Mouse (Mus musculus): Measurements from ENCODE around the gene Slc32a1. TPM values are rescaled to one million over a fixed set of nuclear protein-coding genes. Genes with fewer than 3 reads are reported as not detected.

Gene Slc32a1
- polyA plus RNA-seq (2014; fragmentation: Nextera tagmentation; extraction: Ambion mirVana) = not detected in 2 replicates

DNA sequence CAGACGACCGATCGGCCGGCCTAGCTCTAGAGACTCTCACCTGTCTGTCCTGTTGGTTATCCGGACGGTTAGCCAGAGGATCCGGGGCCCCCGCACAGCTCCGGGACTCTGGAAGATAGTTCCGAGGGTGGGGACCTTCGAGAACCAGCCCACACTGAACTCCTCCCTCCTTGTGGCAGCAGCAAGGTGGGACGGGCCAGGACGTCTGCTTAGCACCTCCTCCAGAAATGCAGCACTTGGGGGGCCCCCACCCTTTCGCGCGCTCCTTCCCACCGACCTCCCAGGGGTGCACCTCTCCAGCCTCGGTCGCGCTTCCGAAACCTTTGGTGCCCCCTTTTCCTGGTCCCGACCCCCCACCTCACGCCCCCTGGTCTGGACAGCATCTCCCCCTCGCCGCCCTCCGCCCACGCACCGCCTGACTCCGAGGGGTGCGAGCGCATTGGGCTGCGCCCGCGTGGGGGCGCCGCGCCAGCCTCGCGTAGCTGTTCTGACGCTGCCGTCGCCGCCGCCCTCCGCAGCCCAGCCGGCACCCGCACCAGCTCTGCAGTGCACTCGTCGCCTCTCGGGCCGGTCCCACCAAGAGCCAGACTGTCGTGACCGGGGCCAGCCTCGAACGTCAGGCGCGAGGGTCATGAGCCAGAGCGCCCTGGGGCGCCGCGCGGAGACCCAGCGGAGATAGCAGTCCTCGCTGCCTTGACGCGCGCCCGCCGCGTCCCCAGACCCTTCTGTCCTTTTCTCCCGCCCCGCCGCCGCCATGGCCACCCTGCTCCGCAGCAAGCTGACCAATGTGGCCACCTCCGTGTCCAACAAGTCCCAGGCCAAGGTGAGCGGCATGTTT is at the start of gene Slc32a1:
Gene Slc32a1 (plus strand): TSS at position 280 of the 838 bp plus-strand sequence.
- Histone ChIP-seq H3K4me3 (ENCODE audit: low read depth, low read length) (peak within 1 kb of the TSS; percentile 14), H3K4me1 (ENCODE audit: insufficient read depth) (no peaks in the 10 kb centered on the region), H3K9ac (no peak within 1 kb of the TSS), H3K27me3 (ENCODE audit: insufficient read depth, low read length) (peaks cover 92% of the 10 kb centered on the region), H3K9me3 (ENCODE audit: low read depth, low read length) (no peaks in the 10 kb centered on the region), H3K27ac (ENCODE audit: low read depth) (no peak within 1 kb of the TSS), H3K36me3 (ENCODE audit: insufficient read depth) (no peaks in the 10 kb centered on the region), H3K4me2 (peak within 1 kb of the TSS; percentile 41)
- 1% methylated on average over 74 of the region's 77 CpGs for whole genome bisulfite sequencing
- no peak for ATAC-seq (ENCODE audit: insufficient read depth)
- TF ChIP-seq CTCF (IDR thresholded peaks at IDR 0.05; ENCODE audit: low read depth) = no peak
- DNase-seq = no peak

DNA sequence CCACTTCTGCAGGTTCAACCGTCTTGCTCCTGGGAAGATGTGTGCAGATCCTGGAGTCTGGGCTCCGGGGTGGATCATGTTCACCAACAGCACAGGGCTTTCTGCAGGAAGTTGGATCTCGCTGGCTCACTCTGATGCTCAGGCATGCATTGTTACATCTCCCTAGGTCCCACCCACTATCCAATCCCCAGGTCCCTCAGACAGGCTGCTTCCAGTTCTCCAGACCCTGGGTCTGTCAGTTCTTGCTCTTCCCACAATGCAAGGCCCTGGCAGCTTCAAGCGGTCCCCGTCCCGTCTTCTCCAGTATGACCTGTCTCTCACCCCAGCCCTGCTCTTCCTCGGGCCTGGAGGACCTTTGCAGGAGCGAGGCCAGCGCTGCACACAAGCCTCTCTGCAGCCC is 49.8 kb upstream of the Slc32a1 start:
- TF ChIP-seq CTCF (IDR thresholded peaks at IDR 0.05; ENCODE audit: low read depth) = no peak
- Histone ChIP-seq H3K36me3 (ENCODE audit: insufficient read depth) (no peaks in the 10 kb centered on the region), H3K9me3 (ENCODE audit: low read depth, low read length) (no peaks in the 10 kb centered on the region), H3K4me2 (no peak overlapping the region), H3K4me1 (ENCODE audit: insufficient read depth) (no peaks in the 10 kb centered on the region), H3K4me3 (ENCODE audit: low read depth, low read length) (no peak overlapping the region), H3K9ac (no peak overlapping the region), H3K27me3 (ENCODE audit: insufficient read depth, low read length) (0 out of 2 replicates have a peak, but pooled peaks cover 4% of the 10 kb centered on the region), H3K27ac (ENCODE audit: low read depth) (no peak overlapping the region)
- DNase-seq = no peak
- 14% methylated on average over 9 of the region's 9 CpGs for WGBS
- ATAC-seq (ENCODE audit: insufficient read depth) = no peak

DNA sequence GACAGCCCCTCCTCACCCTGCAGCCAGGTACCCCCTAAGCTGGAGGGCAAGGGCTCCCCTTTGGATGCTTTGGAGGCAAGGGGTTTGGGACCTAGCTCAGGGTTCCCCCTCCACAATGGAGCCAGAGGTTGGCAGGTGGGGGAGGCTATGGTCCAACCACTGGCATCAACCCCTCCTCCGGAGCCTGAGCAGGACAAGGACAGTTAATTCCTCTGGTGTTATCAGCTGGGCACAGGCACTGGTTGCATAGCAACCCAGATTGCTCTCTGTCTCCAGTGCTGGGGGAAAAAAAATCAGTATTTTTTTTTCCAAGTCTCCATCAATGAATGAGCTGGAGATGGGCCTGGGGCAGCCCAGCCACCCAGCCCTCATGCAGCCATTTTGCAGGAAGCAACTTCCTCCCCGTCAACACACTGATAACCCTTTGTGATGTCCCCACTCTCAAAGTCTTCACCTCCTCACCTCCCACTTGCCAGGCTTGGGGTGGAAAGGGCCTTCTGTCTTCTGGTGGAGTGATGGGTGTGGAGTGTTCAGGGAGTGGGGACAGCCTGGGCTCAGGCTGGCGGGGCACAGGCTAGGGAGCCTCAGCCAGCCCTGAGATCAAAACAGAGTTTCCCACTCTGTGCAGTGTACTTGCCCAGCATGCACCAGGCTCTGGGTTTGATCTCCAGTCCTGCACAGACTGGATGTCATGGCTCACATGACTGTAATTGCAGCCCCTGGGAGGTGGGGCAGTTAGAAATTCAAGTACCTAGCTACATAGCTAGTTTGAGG is 49.0 kb upstream of the Slc32a1 start:
- no peaks in the 10 kb centered on the region for H3K9me3 ChIP-seq (ENCODE audit: low read depth, low read length)
- no peaks in the 10 kb centered on the region for H3K36me3 ChIP-seq (ENCODE audit: insufficient read depth)
- no peaks in the 10 kb centered on the region for H3K4me1 ChIP-seq (ENCODE audit: insufficient read depth)
- no peaks in the 10 kb centered on the region for H3K27me3 ChIP-seq (ENCODE audit: insufficient read depth, low read length)
- no peak overlapping the region for H3K9ac ChIP-seq
- no peak overlapping the region for H3K4me3 ChIP-seq (ENCODE audit: low read depth, low read length)
- no peak overlapping the region for H3K4me2 ChIP-seq
- ATAC-seq (ENCODE audit: insufficient read depth) (no peak), DNase-seq (no peak)
- no peak overlapping the region for H3K27ac ChIP-seq (ENCODE audit: low read depth)
- WGBS = 35% methylated on average over 3 of the region's 3 CpGs
- TF ChIP-seq CTCF (IDR thresholded peaks at IDR 0.05; ENCODE audit: low read depth) = no peak

DNA sequence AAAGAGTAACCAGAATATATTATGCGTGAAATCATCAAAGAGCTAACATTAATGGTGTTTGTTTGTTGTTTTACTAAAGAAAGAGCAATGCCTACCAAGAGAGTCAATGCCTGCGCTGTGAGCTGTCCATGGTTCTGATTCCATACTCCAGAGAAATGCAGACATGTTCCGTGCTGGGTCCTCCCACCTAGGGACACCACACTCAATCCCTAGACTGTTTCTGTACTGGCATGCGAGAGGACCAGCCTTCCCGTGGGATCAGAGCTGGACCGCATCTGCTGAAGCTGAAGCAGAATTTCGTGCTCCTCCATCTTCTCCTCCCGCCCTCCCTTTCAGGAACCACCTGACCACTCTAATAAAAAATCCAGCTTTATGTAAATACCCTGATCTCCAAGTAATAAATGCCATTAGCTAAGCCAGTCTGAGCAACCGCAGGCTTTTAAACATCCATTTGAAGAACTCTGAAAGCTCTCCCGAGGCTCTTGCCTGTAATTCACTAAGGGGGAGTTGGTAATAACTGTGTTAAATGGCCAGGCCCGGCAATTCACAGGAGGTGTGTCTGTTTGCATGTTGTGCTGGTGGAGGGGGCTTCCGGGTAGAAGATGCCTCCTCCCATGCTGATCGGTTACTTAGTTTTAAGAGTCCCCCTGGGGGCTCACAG is 40.0 kb upstream of the Slc32a1 start:
- Histone ChIP-seq H3K36me3 (ENCODE audit: insufficient read depth) (no peaks in the 10 kb centered on the region), H3K27me3 (ENCODE audit: insufficient read depth, low read length) (no peaks in the 10 kb centered on the region), H3K4me2 (no peak overlapping the region), H3K9ac (no peak overlapping the region), H3K9me3 (ENCODE audit: low read depth, low read length) (no peaks in the 10 kb centered on the region), H3K4me3 (ENCODE audit: low read depth, low read length) (no peak overlapping the region), H3K27ac (ENCODE audit: low read depth) (no peak overlapping the region), H3K4me1 (ENCODE audit: insufficient read depth) (no peaks in the 10 kb centered on the region)
- peak; percentile 63; the same call in 1 of the 2 replicates for ATAC-seq (ENCODE audit: insufficient read depth)
- peak; percentile 95 for DNase-seq
- no peak for TF ChIP-seq CTCF (IDR thresholded peaks at IDR 0.05; ENCODE audit: low read depth)
- WGBS = 27% methylated on average over 13 of the region's 13 CpGs

DNA sequence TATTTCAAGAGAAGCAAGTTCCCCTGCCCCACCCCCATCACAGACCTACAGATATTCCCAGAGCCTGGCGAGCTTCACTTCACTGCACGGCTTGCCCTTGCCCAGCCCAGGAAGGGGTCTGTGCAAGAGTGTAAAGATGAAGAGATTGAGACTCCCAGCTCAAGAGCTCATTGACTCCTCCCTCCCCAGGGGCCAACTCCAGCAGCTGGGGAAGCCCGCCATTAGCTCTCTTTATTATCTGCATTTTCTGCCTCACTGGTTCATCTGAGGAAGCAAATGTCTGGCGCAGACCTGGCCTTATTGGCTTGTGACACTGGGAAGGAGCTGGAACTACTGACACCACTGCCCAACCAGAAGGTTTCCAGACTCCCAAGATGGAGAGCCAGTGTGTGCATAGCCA is 30.6 kb upstream of the Slc32a1 start:
- H3K4me3 ChIP-seq (ENCODE audit: low read depth, low read length) = no peak overlapping the region
- H3K36me3 ChIP-seq (ENCODE audit: insufficient read depth) = no peaks in the 10 kb centered on the region
- no peak for DNase-seq
- no peak for ATAC-seq (ENCODE audit: insufficient read depth)
- WGBS = 67% methylated on average over 4 of the region's 4 CpGs
- H3K4me1 ChIP-seq (ENCODE audit: insufficient read depth) = no peaks in the 10 kb centered on the region
- H3K9me3 ChIP-seq (ENCODE audit: low read depth, low read length) = no peaks in the 10 kb centered on the region
- no peaks in the 10 kb centered on the region for H3K27me3 ChIP-seq (ENCODE audit: insufficient read depth, low read length)
- no peak overlapping the region for H3K27ac ChIP-seq (ENCODE audit: low read depth)
- no peak overlapping the region for H3K9ac ChIP-seq
- TF ChIP-seq CTCF (IDR thresholded peaks at IDR 0.05; ENCODE audit: low read depth) = no peak
- no peak overlapping the region for H3K4me2 ChIP-seq

DNA sequence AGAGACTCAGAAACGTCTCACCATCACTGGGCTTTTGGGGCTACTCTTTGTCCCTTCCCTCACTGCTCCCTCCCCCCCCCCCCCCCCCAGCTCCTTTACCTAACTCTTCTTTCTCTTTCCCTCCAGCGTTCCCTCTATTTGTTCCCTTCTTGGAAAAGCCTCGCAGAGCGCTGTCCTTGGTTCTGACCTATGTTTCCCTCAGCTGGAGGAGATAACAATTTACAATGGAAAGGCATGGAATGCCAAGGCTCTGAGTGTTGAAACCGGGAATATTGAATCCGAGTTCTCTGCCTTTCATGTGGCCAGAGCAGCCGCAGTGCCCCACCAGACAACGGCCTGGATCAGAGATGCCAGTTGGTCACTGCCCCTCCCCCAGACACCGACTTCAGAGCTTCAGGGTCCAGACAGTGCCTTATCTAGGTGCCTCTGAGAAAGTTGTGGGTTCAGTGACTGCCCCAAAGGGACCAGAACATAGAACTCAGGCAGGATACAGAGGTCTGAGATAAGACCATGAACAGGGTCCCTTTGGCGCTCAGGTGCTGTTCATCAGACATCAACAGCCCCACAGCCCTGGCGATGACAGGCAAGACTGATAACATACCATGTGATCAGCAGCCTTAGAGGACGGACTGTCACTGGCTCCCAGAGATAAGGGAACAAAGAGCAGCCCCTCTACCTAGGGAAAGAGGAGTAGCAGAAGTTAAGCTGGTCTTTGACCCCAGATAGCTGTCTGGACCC is 25.8 kb upstream of the Slc32a1 start:
- no peak overlapping the region for H3K4me2 ChIP-seq
- no peaks in the 10 kb centered on the region for H3K9me3 ChIP-seq (ENCODE audit: low read depth, low read length)
- no peak overlapping the region for H3K27ac ChIP-seq (ENCODE audit: low read depth)
- peak; percentile 91 for DNase-seq
- H3K27me3 ChIP-seq (ENCODE audit: insufficient read depth, low read length) = no peaks in the 10 kb centered on the region
- no peak overlapping the region for H3K9ac ChIP-seq
- no peaks in the 10 kb centered on the region for H3K4me1 ChIP-seq (ENCODE audit: insufficient read depth)
- WGBS = 7% methylated on average over 12 of the region's 12 CpGs
- H3K36me3 ChIP-seq (ENCODE audit: insufficient read depth) = no peaks in the 10 kb centered on the region
- no peak overlapping the region for H3K4me3 ChIP-seq (ENCODE audit: low read depth, low read length)
- no peak; the same call in 1 of the 2 replicates for ATAC-seq (ENCODE audit: insufficient read depth)
- TF ChIP-seq CTCF (IDR thresholded peaks at IDR 0.05; ENCODE audit: low read depth) = no peak

Measured in lung, embryonic 14.5 days (tissue).